Mouse (Mus musculus): ENCODE results near the gene Espn.
A peak's percentile ranks its signal among the peaks of the same experiment; 100 is the strongest.

DNA sequence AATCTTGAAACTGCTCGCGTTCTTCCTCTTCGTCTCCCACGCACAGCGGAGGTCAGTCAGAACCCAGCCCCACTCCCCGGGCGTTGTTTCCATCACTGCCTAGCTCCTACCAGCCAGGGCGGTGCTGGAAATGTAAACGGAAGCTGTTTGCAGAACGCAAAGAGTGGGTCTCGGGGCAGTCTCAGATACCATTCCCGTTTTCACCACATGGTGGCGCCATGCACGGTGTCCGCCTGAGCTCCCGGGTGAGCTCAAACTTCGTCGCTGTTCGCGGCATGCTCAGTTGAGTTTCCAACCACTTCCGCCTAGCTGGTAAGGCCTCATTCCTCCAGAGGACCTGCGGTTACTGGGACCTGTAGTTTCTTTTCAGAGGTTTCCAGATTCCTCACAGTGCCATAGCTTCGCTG is 1.6 kb upstream of the Espn start:
- TF ChIP-seq POLR2A (IDR thresholded peaks at IDR 0.05; ENCODE audit: control insufficient read depth, low read depth, low read length): no peak; the same call in 1 of the 2 replicates
- peak; percentile 98 for TF ChIP-seq CTCF (IDR thresholded peaks at IDR 0.05; ENCODE audit: control insufficient read depth, insufficient read depth, insufficient replicate concordance, low read depth, low read length)
